ENCODE assay signal across 13 mouse cellular contexts in the genomic region with DNA sequence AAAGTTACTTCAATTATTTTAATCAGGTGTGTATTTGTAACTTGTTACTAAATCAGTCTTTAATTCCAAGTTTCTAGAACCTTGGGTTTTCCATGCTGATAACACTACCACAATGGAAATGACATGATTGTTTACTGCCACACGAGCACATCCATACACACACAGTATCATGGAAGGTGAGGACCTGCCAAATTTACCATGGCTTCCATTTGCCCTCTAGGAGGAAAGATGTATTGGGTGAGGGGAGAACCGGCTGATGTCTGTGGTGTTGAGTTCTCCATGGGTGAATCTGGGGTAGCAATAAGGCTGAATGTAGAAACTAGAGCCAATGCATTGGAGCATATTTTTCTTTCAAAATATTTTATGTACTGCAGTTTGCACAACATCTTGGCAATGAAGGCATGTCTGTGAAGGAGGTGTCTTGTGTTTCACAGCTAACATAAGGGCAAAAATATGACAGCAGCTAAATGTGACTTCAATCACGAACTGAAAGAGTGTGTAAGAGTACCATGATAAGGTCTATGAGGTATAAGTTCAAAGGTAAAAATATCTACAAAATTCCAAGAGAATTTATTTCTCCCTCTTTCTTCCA. TPM values are rescaled to one million over a fixed set of nuclear protein-coding genes. Genes with fewer than 3 reads are reported as not detected.
A peak's percentile ranks its signal among the peaks of the same experiment; 100 is the strongest.
DNase-seq lines count a peak whose midpoint lies in the region; ATAC-seq and TF ChIP-seq lines count a peak whose summit lies in the region.
"Had no signal": no experiment of that assay in that cellular context is flagged by ENCODE, and none has a peak within 500 bp of the region (broad histone marks: within the 10 kb centered on the region; RNA-seq: fewer than 3 reads in every experiment).

No protein-coding gene starts in this region.

- H3K9ac ChIP-seq in heart, embryonic 13.5 days: no peak overlapping the region
- no peak overlapping the region for H3K9ac ChIP-seq in lung, embryonic 14.5 days
- H3K9ac ChIP-seq in stomach, postnatal 0 days (ENCODE audit: low read length): no peak overlapping the region
- H3K9ac ChIP-seq in liver, embryonic 11.5 days (ENCODE audit: low read depth, low read length): no peak overlapping the region
- H3K9ac ChIP-seq: kidney, embryonic 15.5 days; limb, embryonic 12.5 days; liver, embryonic 15.5 days; midbrain, embryonic 15.5 days had no signal

- peak overlapping the region; percentile 18 for H3K4me2 ChIP-seq in heart, embryonic 13.5 days
- H3K4me2 ChIP-seq in lung, embryonic 14.5 days: no peak overlapping the region; the same call in 1 of the 2 replicates
- no peak overlapping the region for H3K4me2 ChIP-seq in stomach, postnatal 0 days (replicated peaks; ENCODE audit: low read depth)
- H3K4me2 ChIP-seq in liver, embryonic 11.5 days: no peak overlapping the region
- H3K4me2 ChIP-seq: kidney, embryonic 15.5 days; limb, embryonic 12.5 days; liver, embryonic 15.5 days; midbrain, embryonic 15.5 days had no signal

- no peaks in the 10 kb centered on the region for H3K9me3 ChIP-seq in heart, embryonic 13.5 days
- H3K9me3 ChIP-seq in lung, embryonic 14.5 days (ENCODE audit: low read depth, low read length): no peaks in the 10 kb centered on the region
- H3K9me3 ChIP-seq in stomach, postnatal 0 days (ENCODE audit: control insufficient read depth, low read length): no peaks in the 10 kb centered on the region
- H3K9me3 ChIP-seq in liver, embryonic 11.5 days (ENCODE audit: control insufficient read depth, low read length): no peaks in the 10 kb centered on the region
- H3K9me3 ChIP-seq: kidney, embryonic 15.5 days; limb, embryonic 12.5 days; liver, embryonic 15.5 days; midbrain, embryonic 15.5 days had no signal

- peak overlapping the region; percentile 61 for H3K27ac ChIP-seq in heart, embryonic 13.5 days (replicated peaks)
- H3K27ac ChIP-seq in lung, embryonic 14.5 days (ENCODE audit: low read depth): peak overlapping the region; percentile 12; the same call in 1 of the 2 replicates
- H3K27ac ChIP-seq in stomach, postnatal 0 days (replicated peaks): 0 out of 2 replicates have a peak overlapping the region, but pooled peaks have one; percentile 2
- H3K27ac ChIP-seq in liver, embryonic 11.5 days (ENCODE audit: low read depth, low read length): no peak overlapping the region
- H3K27ac ChIP-seq: limb, embryonic 12.5 days; liver, embryonic 15.5 days; midbrain, embryonic 15.5 days had no signal

- no peak for ATAC-seq in heart, embryonic 13.5 days (ENCODE audit: extremely low read depth, insufficient number of reproducible peaks, low FRiP score, low TSS enrichment)
- peak; percentile 36; the same call in 1 of the 2 replicates for ATAC-seq in lung, embryonic 14.5 days (ENCODE audit: insufficient read depth)
- ATAC-seq in stomach, postnatal 0 days (ENCODE audit: low FRiP score, low TSS enrichment): no peak
- ATAC-seq in liver, embryonic 11.5 days (replicated peaks; ENCODE audit: low FRiP score): no peak
- ATAC-seq: CD4-positive, CD25-positive, alpha-beta regulatory T cell, adult 4 months; midbrain, embryonic 15.5 days had no signal

- DNase-seq in heart, postnatal 4 days: no peak
- peak; percentile 57 for DNase-seq in lung, embryonic 14.5 days
- no peak for DNase-seq in lung, adult 18-20 months
- peak; percentile 56 for DNase-seq in brain, embryonic 14.5 days (ENCODE audit: low read depth)
- no peak for DNase-seq in stomach, postnatal 0 days (ENCODE audit: low spot score)
- DNase-seq in liver, embryonic 11.5 days (ENCODE audit: low spot score): no peak
- DNase-seq: embryo, embryonic 11 days had no signal

- no peak overlapping the region for H3K4me3 ChIP-seq in heart, embryonic 13.5 days
- no peak overlapping the region for H3K4me3 ChIP-seq in lung, embryonic 14.5 days (ENCODE audit: low read depth, low read length)
- no peak overlapping the region for H3K4me3 ChIP-seq in stomach, postnatal 0 days (ENCODE audit: low read depth, low read length)
- H3K4me3 ChIP-seq in liver, embryonic 11.5 days (ENCODE audit: low read depth, low read length): no peak overlapping the region
- H3K4me3 ChIP-seq: kidney, embryonic 15.5 days; limb, embryonic 12.5 days; liver, embryonic 15.5 days; midbrain, embryonic 15.5 days had no signal

- no peaks in the 10 kb centered on the region for H3K36me3 ChIP-seq in heart, embryonic 13.5 days
- no peaks in the 10 kb centered on the region for H3K36me3 ChIP-seq in lung, embryonic 14.5 days (ENCODE audit: insufficient read depth)
- H3K36me3 ChIP-seq in stomach, postnatal 0 days (ENCODE audit: control insufficient read depth, insufficient read depth, low read length): no peaks in the 10 kb centered on the region
- no peaks in the 10 kb centered on the region for H3K36me3 ChIP-seq in liver, embryonic 11.5 days (ENCODE audit: control insufficient read depth, insufficient read depth, low read length)
- H3K36me3 ChIP-seq: kidney, embryonic 15.5 days; liver, embryonic 15.5 days; midbrain, embryonic 15.5 days had no signal

- 63% methylated on average over 3 of the region's 3 CpGs for WGBS in heart, embryonic 13.5 days
- 46% methylated on average over 3 of the region's 3 CpGs for WGBS in lung, embryonic 14.5 days
- WGBS in stomach, postnatal 0 days: 64% methylated on average over 3 of the region's 3 CpGs
- 81% methylated on average over 3 of the region's 3 CpGs for WGBS in liver, embryonic 11.5 days

- TF ChIP-seq POLR2A in brain, embryonic 14.5 days (IDR thresholded peaks at IDR 0.05; ENCODE audit: borderline replicate concordance, extremely low read depth, insufficient read depth, insufficient read length, poor library complexity, severe bottlenecking): no peak

- no peaks in the 10 kb centered on the region for H3K27me3 ChIP-seq in heart, embryonic 13.5 days (replicated peaks)
- H3K27me3 ChIP-seq in lung, embryonic 14.5 days (ENCODE audit: insufficient read depth, low read length): no peaks in the 10 kb centered on the region
- no peaks in the 10 kb centered on the region for H3K27me3 ChIP-seq in stomach, postnatal 0 days (ENCODE audit: control insufficient read depth, insufficient read depth, low read length)
- no peaks in the 10 kb centered on the region for H3K27me3 ChIP-seq in liver, embryonic 11.5 days (replicated peaks; ENCODE audit: control insufficient read depth, insufficient read depth, low read length)
- H3K27me3 ChIP-seq: kidney, embryonic 15.5 days; limb, embryonic 12.5 days; liver, embryonic 15.5 days; midbrain, embryonic 15.5 days had no signal

- TF ChIP-seq CTCF in lung, embryonic 14.5 days (IDR thresholded peaks at IDR 0.05; ENCODE audit: low read depth): no peak
- TF ChIP-seq CTCF in brain, embryonic 14.5 days (IDR thresholded peaks at IDR 0.05; ENCODE audit: borderline replicate concordance, extremely low read depth, insufficient read depth, insufficient read length): no peak
- no peak for TF ChIP-seq CTCF in stomach, postnatal 0 days (IDR thresholded peaks at IDR 0.05; ENCODE audit: low read depth)

- H3K4me1 ChIP-seq in heart, embryonic 13.5 days: peaks cover 46% of the 10 kb centered on the region
- H3K4me1 ChIP-seq in lung, embryonic 14.5 days (ENCODE audit: insufficient read depth): peaks cover 18% of the 10 kb centered on the region; the same call in 1 of the 2 replicates
- H3K4me1 ChIP-seq in stomach, postnatal 0 days (replicated peaks; ENCODE audit: control insufficient read depth, insufficient read depth): no peaks in the 10 kb centered on the region
- no peaks in the 10 kb centered on the region; the same call in 1 of the 2 replicates for H3K4me1 ChIP-seq in liver, embryonic 11.5 days (replicated peaks; ENCODE audit: control insufficient read depth, insufficient read depth, low read length)

- TF ChIP-seq EP300 in stomach, postnatal 0 days (optimal IDR thresholded peaks at IDR 0.05): no peak

RNA-seq across cellular contexts. Expression of a gene that starts 54.4 kb away (rescaled TPM):
- polyA plus RNA-seq in heart, embryonic 13.5 days (2015; fragmentation: Nextera tagmentation; extraction: Ambion mirVana): 46.8 and 47.3 TPM in 2 replicates
- total RNA-seq in heart, postnatal 4 days (2021): 10 to 100 TPM; 47.0 TPM
- 98.9 and 99.5 TPM in 2 replicates for polyA plus RNA-seq in lung, embryonic 14.5 days (2014; fragmentation: Nextera tagmentation; extraction: Ambion mirVana)
- 20.8 and 24.8 TPM in 2 replicates for polyA plus RNA-seq in brain, embryonic 14.5 days (2012; rRNA removed)
- polyA plus RNA-seq in stomach, postnatal 0 days (2015; fragmentation: Nextera tagmentation; extraction: Ambion mirVana): 39.5 TPM in 2 replicates
- 53.2 and 53.7 TPM in 2 replicates for polyA plus RNA-seq in liver, embryonic 11.5 days (2014; fragmentation: Nextera tagmentation; extraction: Ambion mirVana)

Comparison
In these comparisons a context has a peak if more than half of its experiments do, and no peak if none do; other contexts are left out.
1. DNase-seq: peak in lung, embryonic 14.5 days (single experiment) and brain, embryonic 14.5 days (single experiment); none in heart, postnatal 4 days (single experiment), lung, adult 18-20 months (0 of 2), stomach, postnatal 0 days (single experiment) and liver, embryonic 11.5 days (single experiment).